Mouse (Mus musculus) bone marrow macrophage, adult 2 months (primary cell): Measurements from ENCODE around the gene Shbg.

Source experiments
- CTCF ChIP-seq: IDR thresholded peaks from 2 replicates; pipeline ENCODE4 v1.5.1; 2012; ENCODE audit warnings: low read depth, mild to moderate bottlenecking, low read length, moderate library complexity
- POLR2A ChIP-seq: IDR thresholded peaks from 2 replicates; pipeline ENCODE4 v1.6.1; 2012; ENCODE audit warnings: mild to moderate bottlenecking, low read depth, low read length, borderline replicate concordance

- TF ChIP-seq POLR2A (no peak), CTCF (no peak)
Observed at GRCm38 (mm10) chr11:69662967-69663671, 45.4 kb upstream of the Shbg start.
